Mouse (Mus musculus) thymus, adult 2 months (tissue): ENCODE data around the gene Cops4.

Source experiments
- CTCF ChIP-seq: fragments of 200-500 bp; IDR thresholded peaks from 2 replicates; pipeline ENCODE4 v1.5.1; 2012; ENCODE audit warnings: mild to moderate bottlenecking, control low read depth, low read length, moderate library complexity, borderline replicate concordance; ENCODE audit not compliant: control insufficient read depth, poor library complexity, insufficient read depth; ENCODE audit errors: extremely low read depth
- POLR2A ChIP-seq: fragments of 200-500 bp; IDR thresholded peaks from 2 replicates; pipeline ENCODE4 v1.6.1; 2012; ENCODE audit warnings: mild to moderate bottlenecking, low read length, control low read depth, moderate library complexity; ENCODE audit not compliant: control insufficient read depth, poor library complexity, insufficient read depth; ENCODE audit errors: extremely low read depth

DNA sequence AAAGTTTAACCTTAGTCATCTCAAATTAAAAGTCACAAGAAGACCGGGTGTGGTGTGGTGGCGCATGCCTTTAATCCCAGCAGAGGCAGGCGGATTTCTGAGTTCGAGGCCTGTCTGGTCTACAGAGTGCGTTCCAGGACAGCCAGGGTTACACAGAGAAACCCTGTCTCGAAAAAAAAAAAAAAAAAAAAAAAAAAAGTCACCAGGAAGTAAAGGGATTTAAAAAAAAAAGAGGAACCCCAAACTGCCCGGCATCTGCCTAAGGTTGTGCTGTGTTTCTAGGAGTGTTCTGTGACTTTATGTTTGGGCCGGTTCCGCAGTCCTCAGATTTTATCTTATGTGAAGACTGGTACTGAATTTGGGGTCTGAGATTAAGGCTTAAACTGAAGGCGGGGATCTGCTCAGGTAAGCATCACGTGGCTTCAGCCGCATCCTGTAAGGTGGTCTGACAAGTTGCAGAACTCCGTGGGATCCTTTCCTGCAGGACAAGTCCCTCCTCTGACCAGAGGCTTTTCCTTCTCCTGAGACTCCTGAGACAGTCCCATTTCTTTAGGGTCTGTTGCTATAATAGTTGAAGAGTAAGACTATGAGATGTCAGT, 52.0 kb downstream of the Cops4 start:
- TF ChIP-seq POLR2A, result no peak
- no peak for TF ChIP-seq CTCF
